ENCODE assay signal across 17 mouse cellular contexts in the genomic region with DNA sequence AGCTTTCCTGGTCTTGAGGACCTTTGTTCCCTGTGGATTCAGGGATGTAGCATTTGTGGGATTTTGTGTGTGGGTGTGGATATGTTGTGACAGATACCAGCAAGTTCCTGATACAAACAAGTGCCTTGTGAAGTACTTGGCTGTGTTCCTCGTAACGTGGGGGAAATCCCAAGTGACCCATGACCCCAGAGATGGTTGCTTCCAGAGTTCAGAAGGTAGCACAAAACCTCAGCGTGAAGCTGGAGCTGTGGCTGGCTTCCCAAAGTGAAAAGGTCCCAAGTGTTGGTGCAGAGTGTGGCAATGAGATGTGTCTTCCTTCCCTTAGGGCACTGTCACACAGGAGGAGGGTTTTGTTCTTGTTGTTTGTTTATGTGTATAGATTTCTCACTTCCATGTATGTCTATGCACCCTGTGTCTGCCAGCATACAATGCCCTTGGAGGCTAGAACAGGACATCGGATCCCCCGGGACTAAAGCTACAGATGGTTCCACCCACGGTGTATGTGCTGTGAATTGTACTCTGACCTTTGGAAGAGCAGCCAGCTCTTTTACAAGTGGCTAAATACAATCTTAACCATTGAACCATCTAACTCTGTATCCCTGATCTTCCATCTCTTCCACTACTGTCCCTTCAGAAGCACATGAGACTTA. TPM values are rescaled to one million over a fixed set of nuclear protein-coding genes. Genes with fewer than 3 reads are reported as not detected.
DNase-seq lines count a peak whose midpoint lies in the region; ATAC-seq and TF ChIP-seq lines count a peak whose summit lies in the region.
"Had no signal": no experiment of that assay in that cellular context is flagged by ENCODE, and none has a peak within 500 bp of the region (broad histone marks: within the 10 kb centered on the region; RNA-seq: fewer than 3 reads in every experiment).

No protein-coding gene starts in this region.

- peak; percentile 45 for DNase-seq in kidney, adult 18-20 months
- peak; percentile 63 for DNase-seq in adipocyte (ENCODE audit: low spot score)
- DNase-seq in kidney, postnatal 25 days, result peak; percentile 38 to 60
- no peak for DNase-seq in liver, postnatal 0 days
- DNase-seq in spleen, postnatal 14 days (ENCODE audit: low spot score in 2 of 2), result no peak
- no peak for DNase-seq in lung, adult 2 months
- DNase-seq: right cerebral cortex, postnatal 25 days had no signal

- 0 out of 2 replicates have a peak, but pooled peaks cover 3% of the 10 kb centered on the region for H3K9me3 ChIP-seq in kidney, embryonic 16.5 days (ENCODE audit: low read length)
- H3K9me3 ChIP-seq in liver, postnatal 0 days (ENCODE audit: low read length), result 0 out of 2 replicates have a peak, but pooled peaks cover 8% of the 10 kb centered on the region
- H3K9me3 ChIP-seq: embryonic facial prominence, embryonic 15.5 days; limb, embryonic 15.5 days; midbrain, embryonic 15.5 days had no signal

- no peak for ATAC-seq in kidney, embryonic 16.5 days (ENCODE audit: low FRiP score, low TSS enrichment)
- peak; percentile 78 for ATAC-seq in liver, postnatal 0 days
- ATAC-seq: forebrain, embryonic 16.5 days; midbrain, embryonic 15.5 days had no signal

- no peak for TF ChIP-seq CTCF in liver, postnatal 0 days (IDR thresholded peaks at IDR 0.05; ENCODE audit: low read depth)
- TF ChIP-seq CTCF in lung, adult 2 months (IDR thresholded peaks at IDR 0.05; ENCODE audit: insufficient read depth, low read length), result no peak

- no peaks in the 10 kb centered on the region for H3K4me1 ChIP-seq in kidney, embryonic 16.5 days (ENCODE audit: insufficient read depth, low read length)
- H3K4me1 ChIP-seq in liver, postnatal 0 days (ENCODE audit: insufficient read depth), result no peaks in the 10 kb centered on the region; the same call in 1 of the 2 replicates
- no peaks in the 10 kb centered on the region for H3K4me1 ChIP-seq in lung, adult 2 months (ENCODE audit: control insufficient read depth, insufficient read depth, low read length)
- H3K4me1 ChIP-seq: embryonic facial prominence, embryonic 15.5 days; limb, embryonic 15.5 days; megakaryocyte, embryonic 14.5 days; midbrain, embryonic 15.5 days had no signal

- H3K9ac ChIP-seq in kidney, embryonic 16.5 days (replicated peaks; ENCODE audit: low read length), result no peak overlapping the region
- no peak overlapping the region for H3K9ac ChIP-seq in liver, postnatal 0 days (replicated peaks)
- H3K9ac ChIP-seq: embryonic facial prominence, embryonic 15.5 days; limb, embryonic 15.5 days; midbrain, embryonic 15.5 days had no signal

- H3K4me3 ChIP-seq in kidney, embryonic 16.5 days (ENCODE audit: low read length), result no peak overlapping the region
- no peak overlapping the region for H3K4me3 ChIP-seq in liver, postnatal 0 days (ENCODE audit: low read depth, low read length)
- H3K4me3 ChIP-seq in lung, adult 2 months (replicated peaks; ENCODE audit: extremely low read depth, low read depth, low read length), result no peak overlapping the region
- H3K4me3 ChIP-seq: embryonic facial prominence, embryonic 15.5 days; limb, embryonic 15.5 days; megakaryocyte, embryonic 14.5 days; midbrain, embryonic 15.5 days; myocyte had no signal

- peaks cover 11% of the 10 kb centered on the region; the same call in 1 of the 2 replicates for H3K36me3 ChIP-seq in kidney, embryonic 16.5 days (ENCODE audit: insufficient read depth, low read length)
- peaks cover 12% of the 10 kb centered on the region; the same call in 1 of the 2 replicates for H3K36me3 ChIP-seq in liver, postnatal 0 days (replicated peaks; ENCODE audit: insufficient read depth, low read length)

- no peak overlapping the region for H3K27ac ChIP-seq in kidney, embryonic 16.5 days (ENCODE audit: low read length)
- H3K27ac ChIP-seq in liver, postnatal 0 days (ENCODE audit: low read depth), result peak overlapping the region; percentile 62
- H3K27ac ChIP-seq: embryonic facial prominence, embryonic 15.5 days; limb, embryonic 15.5 days; midbrain, embryonic 15.5 days had no signal

- no peak for TF ChIP-seq POLR2A in lung, adult 2 months (IDR thresholded peaks at IDR 0.05; ENCODE audit: borderline replicate concordance, extremely low read depth, low read depth, low read length)

- WGBS in kidney, embryonic 16.5 days, result 72% methylated on average over 6 of the region's 6 CpGs
- 55% methylated on average over 6 of the region's 6 CpGs for WGBS in liver, postnatal 0 days (ENCODE audit: insufficient replicate concordance)
- WGBS in lung, adult 2 months, result 58% methylated on average over 6 of the region's 6 CpGs

- no peak overlapping the region for H3K4me2 ChIP-seq in kidney, embryonic 16.5 days (replicated peaks; ENCODE audit: low read depth, low read length)
- H3K4me2 ChIP-seq in liver, postnatal 0 days (ENCODE audit: low read depth, low read length), result no peak overlapping the region
- H3K4me2 ChIP-seq: embryonic facial prominence, embryonic 15.5 days; limb, embryonic 15.5 days; midbrain, embryonic 15.5 days had no signal

- TF ChIP-seq EP300 in liver, postnatal 0 days (IDR thresholded peaks at IDR 0.05; ENCODE audit: low read depth), result no peak

- no peaks in the 10 kb centered on the region for H3K27me3 ChIP-seq in kidney, embryonic 16.5 days (ENCODE audit: insufficient read depth, low read length)
- H3K27me3 ChIP-seq in liver, postnatal 0 days (ENCODE audit: insufficient read depth, low read length), result no peaks in the 10 kb centered on the region
- H3K27me3 ChIP-seq: embryonic facial prominence, embryonic 15.5 days; limb, embryonic 15.5 days; midbrain, embryonic 15.5 days had no signal

RNA-seq across cellular contexts. Expression of a gene that starts 8.2 kb away (rescaled TPM):
- 2.2 and 2.5 TPM in 2 replicates for polyA plus RNA-seq in kidney, embryonic 16.5 days (2015; fragmentation: Nextera tagmentation; extraction: Ambion mirVana)
- 0.08 and 0.15 TPM in 2 replicates for polyA plus RNA-seq in liver, postnatal 0 days (2015; fragmentation: Nextera tagmentation; extraction: Ambion mirVana)
- polyA plus RNA-seq in lung, adult 2 months (2012; rRNA removed), result 2.2 and 3.2 TPM in 2 replicates
- polyA plus RNA-seq: G1E had no signal

RNA-seq across cellular contexts. Expression of a gene that starts 25.7 kb away (rescaled TPM):
- not detected in 2 replicates for polyA plus RNA-seq in kidney, embryonic 16.5 days (2015; fragmentation: Nextera tagmentation; extraction: Ambion mirVana)
- not detected in 2 replicates for polyA plus RNA-seq in liver, postnatal 0 days (2015; fragmentation: Nextera tagmentation; extraction: Ambion mirVana)
- not detected in 2 replicates for polyA plus RNA-seq in lung, adult 2 months (2012; rRNA removed)
- polyA plus RNA-seq: cerebellum, adult 2 months; embryonic facial prominence, embryonic 15.5 days; forebrain, embryonic 16.5 days; G1E; heart, embryonic 16.5 days; limb, embryonic 15.5 days; midbrain, embryonic 15.5 days; myocyte had no signal

RNA-seq across cellular contexts. Expression of a gene that starts 30.2 kb away (rescaled TPM):
- polyA plus RNA-seq in kidney, embryonic 16.5 days (2015; fragmentation: Nextera tagmentation; extraction: Ambion mirVana), result 11.7 and 13.3 TPM in 2 replicates
- polyA plus RNA-seq in liver, postnatal 0 days (2015; fragmentation: Nextera tagmentation; extraction: Ambion mirVana), result 9.2 and 11.1 TPM in 2 replicates
- polyA plus RNA-seq in lung, adult 2 months (2012; rRNA removed), result 9.9 and 10.7 TPM in 2 replicates

RNA-seq across cellular contexts. Expression of a gene that starts 30.5 kb away (rescaled TPM):
- polyA plus RNA-seq in kidney, embryonic 16.5 days (2015; fragmentation: Nextera tagmentation; extraction: Ambion mirVana), result 44.5 and 48.8 TPM in 2 replicates
- polyA plus RNA-seq in liver, postnatal 0 days (2015; fragmentation: Nextera tagmentation; extraction: Ambion mirVana), result 11.4 and 12.1 TPM in 2 replicates
- 63.4 and 86.7 TPM in 2 replicates for polyA plus RNA-seq in lung, adult 2 months (2012; rRNA removed)

RNA-seq across cellular contexts. Expression of a gene that starts 35.7 kb away (rescaled TPM):
- polyA plus RNA-seq in kidney, embryonic 16.5 days (2015; fragmentation: Nextera tagmentation; extraction: Ambion mirVana), result 42.1 and 47.1 TPM in 2 replicates
- polyA plus RNA-seq in liver, postnatal 0 days (2015; fragmentation: Nextera tagmentation; extraction: Ambion mirVana), result 1.4 and 1.6 TPM in 2 replicates
- polyA plus RNA-seq in lung, adult 2 months (2012; rRNA removed), result 103 and 125 TPM in 2 replicates
- polyA plus RNA-seq: G1E had no signal

Comparison
In these comparisons a context has a peak if more than half of its experiments do, and no peak if none do; other contexts are left out.
1. DNase-seq: peak in kidney, adult 18-20 months (single experiment), adipocyte (single experiment) and kidney, postnatal 25 days (2 of 2); none in liver, postnatal 0 days (single experiment), spleen, postnatal 14 days (0 of 2) and lung, adult 2 months (single experiment).